Mouse (Mus musculus): Measurements from ENCODE around the gene Znrf3. TPM values are rescaled to one million over a fixed set of nuclear protein-coding genes. Genes with fewer than 3 reads are reported as not detected.
"Not testable (repeated sequence)": the region's sequence is repeated elsewhere in the genome, so short reads cannot be mapped to it uniquely, and the experiment has no call there.

Gene Znrf3
- total RNA-seq (2021) = 10 to 100 TPM; 19.5 to 20.2 TPM

GRCm38 (mm10) chr11:5444599-5445451 lies at the start of gene Znrf3:
TSS of gene Znrf3 (minus strand) at chr11:5444847.
- intact Hi-C loops (cut with DNase I) = loop anchor here (5.0 kb wide), 2 partner anchors 43 to 148 kb away; no protein-coding TSS in a partner anchor
- peak; percentile 86 to 91 for DNase-seq (ENCODE audit: low spot score in 2 of 2)

DNA sequence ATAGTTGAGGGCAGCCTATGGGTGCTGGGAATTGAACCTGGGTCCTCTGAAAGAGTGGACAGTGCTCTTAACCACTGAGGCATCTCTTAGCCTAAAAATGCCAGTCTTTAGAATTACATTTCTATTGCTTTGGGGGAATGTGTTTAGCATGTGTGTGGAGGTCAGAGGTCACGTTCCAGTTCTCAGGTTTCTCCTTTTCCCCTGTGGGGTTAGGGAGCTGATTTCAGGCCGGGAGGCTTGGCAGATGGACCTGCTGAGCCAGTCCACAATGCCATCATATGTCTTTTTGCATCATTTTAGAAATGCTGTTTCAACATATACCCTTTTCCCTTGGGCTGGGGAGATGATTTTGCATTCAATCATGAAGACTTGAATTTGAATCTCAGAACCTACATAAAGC lies 49.2 kb upstream of the Znrf3 start:
- DNase-seq (ENCODE audit: low spot score in 2 of 2) = no peak
- intact Hi-C loops (cut with DNase I) = no loop called here

GRCm38 (mm10) chr11:5491912-5492311 lies 47.3 kb upstream of the Znrf3 start:
- DNase-seq (ENCODE audit: low spot score in 2 of 2) = no peak
- intact Hi-C loops (cut with DNase I) = no loop called here

GRCm38 (mm10) chr11:5490989-5491656 lies 46.5 kb upstream of the Znrf3 start:
- intact Hi-C loops (cut with DNase I) = no loop called here

GRCm38 (mm10) chr11:5489433-5489832 lies 44.8 kb upstream of the Znrf3 start:
- intact Hi-C loops (cut with DNase I) = not testable (repeated sequence)

More at GRCm38 (mm10) chr11:5490989-5491656, 46.5 kb upstream of the Znrf3 start:
- DNase-seq (ENCODE audit: low spot score in 2 of 2) = no peak

GRCm38 (mm10) chr11:5485193-5486011 lies 40.8 kb upstream of the Znrf3 start:
- peak; percentile 69 to 82 for DNase-seq (ENCODE audit: low spot score in 2 of 2)
- intact Hi-C loops (cut with DNase I) = loop anchor here (2.0 kb wide), 3 partner anchors 35 to 205 kb away; partner anchors contain the start of gene Xbp1

More at GRCm38 (mm10) chr11:5489433-5489832, 44.8 kb upstream of the Znrf3 start:
- DNase-seq (ENCODE audit: low spot score in 2 of 2) = not testable (repeated sequence)

DNA sequence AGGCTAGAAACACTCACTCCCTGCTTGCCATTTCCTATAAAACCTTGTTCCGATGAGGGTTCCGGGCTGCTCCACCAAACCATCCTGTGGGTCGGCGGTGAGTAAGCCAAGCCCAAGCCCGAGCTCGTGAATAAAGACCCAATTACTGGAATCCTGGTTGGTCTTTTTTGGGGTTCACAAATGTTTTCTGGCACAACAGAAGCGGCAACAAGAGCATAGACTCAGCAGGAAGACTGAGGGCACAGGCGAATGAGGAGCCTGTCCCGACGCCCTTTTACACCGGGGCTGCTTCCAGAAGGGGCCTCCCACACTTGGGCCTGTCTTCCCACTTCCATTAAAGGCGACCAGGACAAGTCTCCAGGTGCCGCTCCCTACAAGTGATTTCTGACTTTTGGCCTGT lies 37.9 kb upstream of the Znrf3 start:
- intact Hi-C loops (cut with DNase I) = no loop called here
- DNase-seq (ENCODE audit: low spot score in 2 of 2) = no peak

GRCm38 (mm10) chr11:5478831-5479230 lies 34.2 kb upstream of the Znrf3 start:
- DNase-seq (ENCODE audit: low spot score in 2 of 2) = no peak
- intact Hi-C loops (cut with DNase I) = loop anchor here (5.0 kb wide), 1 partner anchor 297 kb away; no protein-coding TSS in a partner anchor

GRCm38 (mm10) chr11:5478193-5478592 lies 33.5 kb upstream of the Znrf3 start:
- no peak for DNase-seq (ENCODE audit: low spot score in 2 of 2)
- intact Hi-C loops (cut with DNase I) = loop anchor here (5.0 kb wide), 1 partner anchor 296 kb away; no protein-coding TSS in a partner anchor

- no peak for DNase-seq (ENCODE audit: low spot score in 2 of 2)
- intact Hi-C loops (cut with DNase I) = loop anchor here (5.0 kb wide), 1 partner anchor 295 kb away; no protein-coding TSS in a partner anchor
Measured at GRCm38 (mm10) chr11:5476806-5477205, 32.2 kb upstream of the Znrf3 start.

- DNase-seq (ENCODE audit: low spot score in 2 of 2) = not testable (repeated sequence)
- intact Hi-C loops (cut with DNase I) = loop anchor here (5.0 kb wide), 1 partner anchor 293 kb away; no protein-coding TSS in a partner anchor
Measured at GRCm38 (mm10) chr11:5475556-5476118, 31.0 kb upstream of the Znrf3 start.

DNA sequence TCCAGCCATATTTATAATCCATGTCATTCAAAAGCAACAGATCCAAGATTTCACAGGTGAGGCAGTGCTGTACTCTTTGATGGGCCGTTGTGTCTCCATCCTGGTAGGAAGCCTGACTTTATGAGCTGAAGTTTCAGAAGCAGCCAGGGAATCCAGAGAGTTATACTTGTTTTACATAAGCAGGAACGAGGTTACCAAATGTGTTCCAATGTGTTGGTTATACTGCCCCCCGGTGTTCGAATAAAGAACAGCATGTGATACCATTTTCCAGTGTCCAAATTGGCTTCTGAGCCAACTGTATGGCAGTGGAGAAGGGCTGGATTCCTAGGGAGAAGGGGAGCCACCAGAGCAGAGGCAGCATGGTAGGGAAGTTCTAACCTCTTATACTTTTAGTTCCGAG lies 29.5 kb upstream of the Znrf3 start:
- intact Hi-C loops (cut with DNase I) = loop anchor here (1.0 to 5.0 kb wide), 2 partner anchors 184 to 362 kb away; no protein-coding TSS in a partner anchor
- DNase-seq (ENCODE audit: low spot score in 2 of 2) = peak; percentile 45 to 73

DNA sequence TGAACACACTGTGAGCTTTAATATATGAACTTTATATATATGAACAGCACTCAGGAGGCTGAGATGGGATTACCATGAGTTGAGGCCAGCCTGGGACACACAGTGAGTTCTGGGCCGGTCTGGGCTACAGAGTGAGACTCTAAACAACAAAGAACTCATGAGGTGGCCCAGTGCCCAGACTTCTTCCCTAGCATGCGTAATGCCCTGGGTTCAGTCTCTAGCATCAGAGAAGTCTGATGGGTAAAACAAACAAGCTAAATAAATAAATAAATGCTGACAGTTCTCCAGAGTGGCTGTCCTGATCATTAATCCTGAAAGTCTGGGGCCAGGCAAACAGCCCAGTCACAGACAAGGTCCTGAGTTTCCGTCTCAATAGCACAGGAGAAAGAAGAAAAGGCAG lies 25.4 kb upstream of the Znrf3 start:
- DNase-seq (ENCODE audit: low spot score in 2 of 2) = no peak
- intact Hi-C loops (cut with DNase I) = loop anchor here (5.0 kb wide), 1 partner anchor 358 kb away; no protein-coding TSS in a partner anchor

GRCm38 (mm10) chr11:5469084-5469483 lies 24.4 kb upstream of the Znrf3 start:
- DNase-seq (ENCODE audit: low spot score in 2 of 2) = no peak

DNA sequence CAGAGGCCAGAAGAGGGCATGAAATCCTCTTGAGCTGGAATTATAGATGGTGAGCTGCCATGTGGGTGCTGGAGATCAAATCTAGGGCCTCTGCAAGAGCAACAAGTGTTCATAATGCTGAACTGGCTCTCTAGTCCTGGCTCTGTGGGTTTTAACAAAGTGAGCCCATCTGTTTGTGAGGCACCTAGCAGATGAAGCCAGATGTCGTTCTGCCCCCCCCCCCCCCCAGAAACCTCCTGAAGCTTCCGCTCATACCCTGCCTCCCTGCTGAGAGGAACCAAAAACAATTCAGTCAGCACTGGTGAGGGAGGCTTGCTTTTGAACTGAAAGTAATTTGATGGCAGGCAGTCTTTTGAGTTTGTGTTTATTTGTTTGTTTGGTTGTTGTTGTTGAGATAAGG lies 23.8 kb upstream of the Znrf3 start:
- DNase-seq (ENCODE audit: low spot score in 2 of 2) = no peak
- intact Hi-C loops (cut with DNase I) = no loop called here

More at GRCm38 (mm10) chr11:5469084-5469483, 24.4 kb upstream of the Znrf3 start:
- intact Hi-C loops (cut with DNase I) = no loop called here

GRCm38 (mm10) chr11:5451923-5452322 lies 7.3 kb upstream of the Znrf3 start:
- intact Hi-C loops (cut with DNase I) = no loop called here
- DNase-seq (ENCODE audit: low spot score in 2 of 2) = no peak

GRCm38 (mm10) chr11:5451341-5451740 lies 6.7 kb upstream of the Znrf3 start:
- intact Hi-C loops (cut with DNase I) = no loop called here
- DNase-seq (ENCODE audit: low spot score in 2 of 2) = no peak

DNA sequence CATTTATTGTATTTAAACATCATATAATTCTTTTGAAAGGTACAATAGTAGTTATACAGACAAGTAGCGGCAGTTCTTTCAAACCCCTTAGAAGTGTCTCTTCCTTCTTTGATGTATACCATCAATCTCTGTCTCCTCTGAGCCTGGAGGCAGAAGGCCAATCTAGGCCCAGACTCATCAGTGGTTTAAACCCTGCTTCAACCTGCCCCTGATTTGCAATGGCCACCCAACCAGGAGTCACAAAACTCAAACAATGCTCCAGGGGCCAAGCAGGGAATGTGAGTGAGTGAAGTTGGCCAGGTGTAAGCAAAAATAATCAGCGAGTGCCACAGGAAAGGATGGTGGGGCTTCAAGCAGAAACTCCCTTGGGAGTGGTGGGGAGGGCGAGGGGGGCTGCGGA lies 6.1 kb upstream of the Znrf3 start:
- intact Hi-C loops (cut with DNase I) = no loop called here
- DNase-seq (ENCODE audit: low spot score in 2 of 2) = no peak

DNA sequence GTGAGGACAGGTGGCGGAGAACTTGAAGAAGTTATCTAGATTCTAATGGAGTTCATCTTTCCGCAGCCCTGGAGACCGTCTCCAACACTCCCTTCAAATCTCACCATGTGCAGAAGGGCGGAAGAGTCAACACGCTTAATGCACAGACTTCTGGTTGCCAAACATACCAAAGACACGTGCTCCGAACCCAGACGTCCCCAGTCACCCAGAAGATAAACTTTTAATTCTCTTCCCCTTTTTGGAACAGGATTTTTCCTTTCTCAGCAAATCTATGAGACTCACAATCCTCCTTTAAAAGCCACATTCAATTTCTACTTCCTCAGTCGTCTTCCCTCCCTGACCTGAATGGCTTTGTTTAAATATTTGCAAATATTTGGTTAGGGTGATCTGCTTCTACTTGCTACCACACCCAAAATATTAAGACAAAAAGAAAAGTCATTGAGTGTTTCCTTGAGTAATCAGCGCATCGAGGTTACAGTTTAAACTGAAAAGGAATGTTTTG lies 856 bp upstream of the Znrf3 start:
- intact Hi-C loops (cut with DNase I) = loop anchor here (5.0 kb wide), 1 partner anchor 148 kb away; no protein-coding TSS in a partner anchor

More for the DNA sequence above, 856 bp upstream of the Znrf3 start:
- no peak for DNase-seq (ENCODE audit: low spot score in 2 of 2)

All from left cerebral cortex, postnatal 36 days (tissue).